Mouse (Mus musculus): Measurements from ENCODE around the gene Ly6g6e. TPM values are rescaled to one million over a fixed set of nuclear protein-coding genes. Genes with fewer than 3 reads are reported as not detected.

Gene Ly6g6e
- 0.19 TPM in 1 of 2 replicates, not detected in the other for polyA plus RNA-seq (2015; fragmentation: Nextera tagmentation; extraction: Ambion mirVana)

- DNase-seq (no peak), ATAC-seq (no peak)
- H3K9me3 ChIP-seq (ENCODE audit: low read length), result no peaks in the 10 kb centered on the region
- 0 out of 2 replicates have a peak, but pooled peaks cover 4% of the 10 kb centered on the region for H3K27me3 ChIP-seq (ENCODE audit: insufficient read depth, low read length)
- peaks cover 14% of the 10 kb centered on the region for H3K4me1 ChIP-seq (ENCODE audit: insufficient read depth)
- TF ChIP-seq CTCF (IDR thresholded peaks at IDR 0.05; ENCODE audit: low read depth) (no peak), EP300 (IDR thresholded peaks at IDR 0.05; ENCODE audit: low read depth) (no peak)
- 0 out of 2 replicates have a peak within 1 kb of the TSS, but pooled peaks have one; percentile 12 for H3K4me3 ChIP-seq (ENCODE audit: low read depth, low read length)
- H3K36me3 ChIP-seq (replicated peaks; ENCODE audit: insufficient read depth, low read length), result no peaks in the 10 kb centered on the region
- peak within 1 kb of the TSS; percentile 41; the same call in 1 of the 2 replicates for H3K27ac ChIP-seq (ENCODE audit: low read depth)
- peak within 1 kb of the TSS; percentile 22 for H3K9ac ChIP-seq (replicated peaks)
- WGBS (ENCODE audit: insufficient replicate concordance), result 40% methylated on average over 10 of the region's 10 CpGs
- peak within 1 kb of the TSS; percentile 53 for H3K4me2 ChIP-seq (ENCODE audit: low read depth, low read length)
Observed at GRCm38 (mm10) chr17:35076507-35077176, at the start of gene Ly6g6e. Ly6g6e (plus strand) TSS chr17:35076902.

DNA sequence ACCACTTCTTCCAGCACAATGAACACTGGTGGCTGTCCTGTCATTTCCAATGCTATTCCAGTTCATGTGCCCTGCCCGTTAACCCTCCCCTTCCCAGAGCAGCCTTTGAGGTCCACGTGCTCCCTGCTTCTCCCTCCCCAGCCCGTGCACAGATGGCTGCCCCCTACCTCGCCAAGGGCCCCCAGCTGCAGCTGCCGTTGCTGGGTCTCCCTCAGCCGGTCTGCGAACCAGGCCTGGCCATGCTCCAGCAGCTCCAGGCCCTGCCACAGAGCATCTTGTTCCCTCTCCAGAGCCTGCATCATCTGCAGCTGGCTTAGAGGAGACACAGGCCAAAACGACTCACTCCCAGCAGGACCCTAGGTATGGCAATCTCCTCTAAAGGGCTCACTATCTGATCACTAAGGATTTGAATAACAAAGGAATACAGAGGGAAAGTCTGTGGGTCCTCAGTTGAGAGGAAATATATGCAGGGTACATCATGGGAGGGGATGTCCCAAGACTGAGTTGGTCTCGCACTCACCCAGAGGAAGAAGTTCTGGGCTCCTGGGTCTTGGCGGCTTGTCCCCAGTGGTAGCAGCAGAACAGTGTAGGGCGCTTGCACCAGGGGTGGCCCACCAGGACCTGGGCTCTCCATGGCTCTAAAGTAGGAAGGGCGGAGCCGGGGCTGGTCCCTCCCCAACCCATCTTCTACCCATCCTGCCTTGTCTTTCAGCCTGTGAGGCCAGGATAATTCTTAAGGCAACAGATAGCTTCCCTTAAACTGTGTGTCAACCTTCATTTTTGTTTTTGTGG, 49.2 kb upstream of the Ly6g6e start, which contains the start of gene Sapcd1:
Gene Sapcd1, minus strand, starts transcription at position 740 of the 792 bp plus-strand sequence.
- ATAC-seq, result peak; percentile 25; the same call in 1 of the 2 replicates
- H3K9ac ChIP-seq (replicated peaks), result no peak within 1 kb of the TSS
- DNase-seq, result peak; percentile 62

DNA sequence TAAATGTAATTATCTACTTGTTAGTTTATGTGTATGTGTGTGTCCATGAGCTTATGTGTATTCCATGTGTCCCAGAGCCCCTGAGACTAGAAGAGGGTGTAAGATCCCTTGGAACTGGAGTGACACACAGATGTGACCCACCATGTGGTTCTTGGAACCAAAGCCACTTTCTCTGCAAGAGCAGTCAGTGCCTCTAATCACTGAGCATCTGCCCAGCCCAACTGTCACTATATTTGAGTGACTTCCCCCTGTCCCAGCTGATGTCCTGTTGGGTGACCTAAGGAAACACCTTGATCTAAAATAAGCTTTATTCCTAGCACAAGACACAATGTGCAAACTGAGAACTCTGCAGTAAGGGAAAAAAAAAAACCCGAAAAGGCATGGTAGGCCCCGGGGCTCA, 48.4 kb upstream of the Ly6g6e start:
- TF ChIP-seq EP300 (IDR thresholded peaks at IDR 0.05; ENCODE audit: low read depth) (no peak), CTCF (IDR thresholded peaks at IDR 0.05; ENCODE audit: low read depth) (no peak)
- no peak overlapping the region for H3K4me2 ChIP-seq (ENCODE audit: low read depth, low read length)
- H3K4me3 ChIP-seq (ENCODE audit: low read depth, low read length), result no peak overlapping the region
- H3K9ac ChIP-seq (replicated peaks), result no peak overlapping the region
- no peaks in the 10 kb centered on the region for H3K9me3 ChIP-seq (ENCODE audit: low read length)
- 0 out of 2 replicates have a peak overlapping the region, but pooled peaks have one; percentile 11 for H3K27ac ChIP-seq (ENCODE audit: low read depth)
- H3K4me1 ChIP-seq (ENCODE audit: insufficient read depth), result peaks cover 24% of the 10 kb centered on the region
- no peaks in the 10 kb centered on the region for H3K36me3 ChIP-seq (replicated peaks; ENCODE audit: insufficient read depth, low read length)
- 0 out of 2 replicates have a peak, but pooled peaks cover under 1% of the 10 kb centered on the region for H3K27me3 ChIP-seq (ENCODE audit: insufficient read depth, low read length)
- DNase-seq (peak; percentile 11), ATAC-seq (no peak)
- WGBS (ENCODE audit: insufficient replicate concordance), result 70% methylated on average over 2 of the region's 2 CpGs

More for the DNA sequence above, 49.2 kb upstream of the Ly6g6e start, which contains the start of gene Sapcd1:
- WGBS (ENCODE audit: insufficient replicate concordance), result 44% methylated on average over 13 of the region's 13 CpGs
- TF ChIP-seq EP300 (IDR thresholded peaks at IDR 0.05; ENCODE audit: low read depth), result no peak
- no peak for TF ChIP-seq CTCF (IDR thresholded peaks at IDR 0.05; ENCODE audit: low read depth)
- Histone ChIP-seq H3K27me3 (ENCODE audit: insufficient read depth, low read length) (0 out of 2 replicates have a peak, but pooled peaks cover 3% of the 10 kb centered on the region), H3K4me1 (ENCODE audit: insufficient read depth) (peaks cover 27% of the 10 kb centered on the region), H3K4me3 (ENCODE audit: low read depth, low read length) (no peak within 1 kb of the TSS), H3K4me2 (ENCODE audit: low read depth, low read length) (no peak within 1 kb of the TSS), H3K36me3 (replicated peaks; ENCODE audit: insufficient read depth, low read length) (no peaks in the 10 kb centered on the region), H3K9me3 (ENCODE audit: low read length) (no peaks in the 10 kb centered on the region), H3K27ac (ENCODE audit: low read depth) (peak within 1 kb of the TSS; percentile 77)

DNA sequence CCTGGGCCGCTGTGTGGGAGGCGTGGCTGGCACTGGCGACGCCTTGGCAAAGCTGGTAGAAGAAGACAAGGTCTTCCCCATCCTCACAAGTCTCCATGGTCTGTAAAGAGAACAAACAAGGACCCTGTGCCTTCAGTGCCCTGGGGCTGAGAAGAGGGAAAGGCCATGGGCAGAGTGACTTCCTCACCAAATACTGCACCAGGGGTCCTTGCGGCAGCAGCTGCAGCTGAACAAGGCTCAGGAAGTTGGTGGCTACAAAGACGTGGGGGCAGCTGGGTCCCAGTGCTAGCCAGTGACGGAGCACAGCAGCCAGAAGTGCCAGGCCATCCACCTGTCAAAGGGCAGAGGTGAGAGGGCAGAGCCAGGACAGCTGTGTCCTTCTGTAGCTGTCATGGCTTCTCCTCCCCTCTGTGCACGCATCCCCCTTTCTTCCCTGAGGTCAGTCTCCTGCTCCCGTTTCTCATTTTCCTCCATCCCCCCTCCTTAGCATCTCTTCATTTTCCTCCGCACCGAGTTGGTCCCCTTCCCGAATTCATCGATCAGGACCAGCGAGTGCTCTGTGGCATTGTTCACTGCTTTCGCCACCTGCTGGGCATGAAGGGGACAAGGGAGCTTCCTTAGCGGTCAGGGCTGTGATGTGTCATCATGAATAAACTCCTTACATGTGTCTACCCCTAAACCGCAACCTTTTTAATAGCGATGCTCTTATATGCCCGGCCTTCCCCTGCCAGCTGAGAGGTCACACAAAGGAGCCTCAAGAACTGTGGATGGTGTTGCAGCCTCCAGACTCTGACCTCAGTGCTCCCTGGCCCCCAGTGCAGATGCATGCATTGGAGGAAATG, 46.8 kb upstream of the Ly6g6e start:
- Histone ChIP-seq H3K9me3 (ENCODE audit: low read length) (no peaks in the 10 kb centered on the region), H3K4me2 (ENCODE audit: low read depth, low read length) (no peak overlapping the region), H3K27me3 (ENCODE audit: insufficient read depth, low read length) (no peaks in the 10 kb centered on the region), H3K27ac (ENCODE audit: low read depth) (peak overlapping the region; percentile 48; the same call in 1 of the 2 replicates), H3K36me3 (replicated peaks; ENCODE audit: insufficient read depth, low read length) (no peaks in the 10 kb centered on the region), H3K4me1 (ENCODE audit: insufficient read depth) (peaks cover 12% of the 10 kb centered on the region), H3K4me3 (ENCODE audit: low read depth, low read length) (no peak overlapping the region), H3K9ac (replicated peaks) (no peak overlapping the region; the same call in 1 of the 2 replicates)
- DNase-seq (peak; percentile 48), ATAC-seq (no peak)
- WGBS (ENCODE audit: insufficient replicate concordance), result 30% methylated on average over 19 of the region's 19 CpGs
- TF ChIP-seq CTCF (IDR thresholded peaks at IDR 0.05; ENCODE audit: low read depth) (peak; percentile 70), EP300 (IDR thresholded peaks at IDR 0.05; ENCODE audit: low read depth) (no peak)

- Histone ChIP-seq H3K4me2 (ENCODE audit: low read depth, low read length) (no peak overlapping the region), H3K4me3 (ENCODE audit: low read depth, low read length) (no peak overlapping the region), H3K27ac (ENCODE audit: low read depth) (no peak overlapping the region), H3K27me3 (ENCODE audit: insufficient read depth, low read length) (no peaks in the 10 kb centered on the region), H3K4me1 (ENCODE audit: insufficient read depth) (peaks cover 14% of the 10 kb centered on the region), H3K9me3 (ENCODE audit: low read length) (no peaks in the 10 kb centered on the region), H3K9ac (replicated peaks) (no peak overlapping the region), H3K36me3 (replicated peaks; ENCODE audit: insufficient read depth, low read length) (no peaks in the 10 kb centered on the region)
- DNase-seq (peak; percentile 14), ATAC-seq (no peak)
- TF ChIP-seq CTCF (IDR thresholded peaks at IDR 0.05; ENCODE audit: low read depth), result no peak
- TF ChIP-seq EP300 (IDR thresholded peaks at IDR 0.05; ENCODE audit: low read depth), result no peak
- 91% methylated on average over 11 of the region's 11 CpGs for WGBS (ENCODE audit: insufficient replicate concordance)
Observed at GRCm38 (mm10) chr17:35031272-35031671, 45.4 kb upstream of the Ly6g6e start.
